Comparison of ENCODE assay signal across 10 mouse cellular contexts in genomic region chr8:126876300-126877038, GRCm38 (mm10).
A peak's percentile ranks its signal among the peaks of the same experiment; 100 is the strongest.
DNase-seq lines count a peak whose midpoint lies in the region; ATAC-seq and TF ChIP-seq lines count a peak whose summit lies in the region.
"Had no signal": no experiment of that assay in that cellular context is flagged by ENCODE, and none has a peak within 500 bp of the region (broad histone marks: within the 10 kb centered on the region; RNA-seq: fewer than 3 reads in every experiment).

No protein-coding gene starts in this region.

- DNase-seq in hindbrain, postnatal 0 days (ENCODE audit: low spot score): no peak
- DNase-seq in embryonic facial prominence, embryonic 14.5 days (ENCODE audit: low spot score): peak; percentile 73
- peak; percentile 29 for DNase-seq in neural tube, embryonic 11.5 days (ENCODE audit: low spot score)
- DNase-seq in frontal cortex, postnatal 10 days (ENCODE audit: low spot score in 2 of 2): no peak
- no peak for DNase-seq in T-cell, adult 2 months (ENCODE audit: low spot score)
- DNase-seq in cerebellum, postnatal 14 days: no peak
- DNase-seq: cerebellum, postnatal 10 days had no signal

- H3K36me3 ChIP-seq in hindbrain, embryonic 12.5 days: no peaks in the 10 kb centered on the region
- H3K36me3 ChIP-seq in hindbrain, postnatal 0 days (ENCODE audit: insufficient read depth, low read length): no peaks in the 10 kb centered on the region
- H3K36me3 ChIP-seq in embryonic facial prominence, embryonic 14.5 days (ENCODE audit: control insufficient read depth, insufficient read depth, low read length): no peaks in the 10 kb centered on the region
- H3K36me3 ChIP-seq in kidney, embryonic 15.5 days: no peaks in the 10 kb centered on the region
- H3K36me3 ChIP-seq in neural tube, embryonic 11.5 days (ENCODE audit: control insufficient read depth, insufficient read depth, low read length): no peaks in the 10 kb centered on the region
- H3K36me3 ChIP-seq: G1E had no signal

- no peaks in the 10 kb centered on the region; the same call in 1 of the 2 replicates for H3K27me3 ChIP-seq in hindbrain, embryonic 12.5 days
- no peaks in the 10 kb centered on the region for H3K27me3 ChIP-seq in hindbrain, postnatal 0 days (ENCODE audit: insufficient read depth, low read length)
- no peaks in the 10 kb centered on the region for H3K27me3 ChIP-seq in embryonic facial prominence, embryonic 14.5 days (replicated peaks; ENCODE audit: control insufficient read depth, insufficient read depth, low read length)
- H3K27me3 ChIP-seq in kidney, embryonic 15.5 days: no peaks in the 10 kb centered on the region
- H3K27me3 ChIP-seq in neural tube, embryonic 11.5 days (ENCODE audit: control insufficient read depth, insufficient read depth, low read length): no peaks in the 10 kb centered on the region

- peaks cover 15% of the 10 kb centered on the region for H3K4me1 ChIP-seq in hindbrain, embryonic 12.5 days
- H3K4me1 ChIP-seq in hindbrain, postnatal 0 days (ENCODE audit: insufficient read depth, low read length): no peaks in the 10 kb centered on the region; the same call in 1 of the 2 replicates
- peaks cover 33% of the 10 kb centered on the region for H3K4me1 ChIP-seq in embryonic facial prominence, embryonic 14.5 days (ENCODE audit: control insufficient read depth, insufficient read depth, low read length)
- H3K4me1 ChIP-seq in kidney, embryonic 15.5 days: peaks cover 39% of the 10 kb centered on the region
- H3K4me1 ChIP-seq in neural tube, embryonic 11.5 days (ENCODE audit: control insufficient read depth, insufficient read depth, low read length): no peaks in the 10 kb centered on the region; the same call in 1 of the 2 replicates

- TF ChIP-seq CTCF in hindbrain, postnatal 0 days (IDR thresholded peaks at IDR 0.05; ENCODE audit: low read depth): no peak

- no peak overlapping the region for H3K9ac ChIP-seq in hindbrain, embryonic 12.5 days
- H3K9ac ChIP-seq in hindbrain, postnatal 0 days (replicated peaks; ENCODE audit: low read length): no peak overlapping the region
- no peak overlapping the region for H3K9ac ChIP-seq in embryonic facial prominence, embryonic 14.5 days (ENCODE audit: low read depth, low read length)
- H3K9ac ChIP-seq in kidney, embryonic 15.5 days: no peak overlapping the region
- no peak overlapping the region for H3K9ac ChIP-seq in neural tube, embryonic 11.5 days (ENCODE audit: low read length)

- H3K27ac ChIP-seq in hindbrain, embryonic 12.5 days: 0 out of 2 replicates have a peak overlapping the region, but pooled peaks have one; percentile 12
- no peak overlapping the region for H3K27ac ChIP-seq in hindbrain, postnatal 0 days
- no peak overlapping the region; the same call in 1 of the 2 replicates for H3K27ac ChIP-seq in embryonic facial prominence, embryonic 14.5 days (replicated peaks; ENCODE audit: low read depth, low read length)
- peak overlapping the region; percentile 61 for H3K27ac ChIP-seq in kidney, embryonic 15.5 days
- H3K27ac ChIP-seq in neural tube, embryonic 11.5 days (ENCODE audit: low read depth, low read length): peak overlapping the region; percentile 3; the same call in 1 of the 2 replicates

- no peak for ATAC-seq in hindbrain, embryonic 12.5 days (ENCODE audit: low FRiP score)
- no peak for ATAC-seq in hindbrain, postnatal 0 days
- peak; percentile 62 for ATAC-seq in embryonic facial prominence, embryonic 14.5 days (ENCODE audit: low read depth)
- peak; percentile 85 for ATAC-seq in kidney, embryonic 15.5 days (replicated peaks; ENCODE audit: low FRiP score)
- ATAC-seq in neural tube, embryonic 11.5 days (ENCODE audit: insufficient read depth, low FRiP score, low TSS enrichment): no peak

- 51% methylated on average over 9 of the region's 9 CpGs for WGBS in hindbrain, embryonic 12.5 days
- WGBS in hindbrain, postnatal 0 days: 68% methylated on average over 9 of the region's 9 CpGs
- 29% methylated on average over 9 of the region's 9 CpGs for WGBS in embryonic facial prominence, embryonic 14.5 days
- 25% methylated on average over 9 of the region's 9 CpGs for WGBS in kidney, embryonic 15.5 days
- WGBS in neural tube, embryonic 11.5 days: 47% methylated on average over 9 of the region's 9 CpGs

- 0 out of 2 replicates have a peak, but pooled peaks cover 3% of the 10 kb centered on the region for H3K9me3 ChIP-seq in hindbrain, embryonic 12.5 days (replicated peaks)
- H3K9me3 ChIP-seq in hindbrain, postnatal 0 days (ENCODE audit: low read length): no peaks in the 10 kb centered on the region
- 0 out of 2 replicates have a peak, but pooled peaks cover 6% of the 10 kb centered on the region for H3K9me3 ChIP-seq in embryonic facial prominence, embryonic 14.5 days (ENCODE audit: control insufficient read depth, low read length)
- no peaks in the 10 kb centered on the region for H3K9me3 ChIP-seq in kidney, embryonic 15.5 days (replicated peaks)
- no peaks in the 10 kb centered on the region for H3K9me3 ChIP-seq in neural tube, embryonic 11.5 days (ENCODE audit: control insufficient read depth, low read length)

- no peak overlapping the region for H3K4me3 ChIP-seq in hindbrain, embryonic 12.5 days
- H3K4me3 ChIP-seq in hindbrain, postnatal 0 days (ENCODE audit: low read length): no peak overlapping the region
- no peak overlapping the region for H3K4me3 ChIP-seq in embryonic facial prominence, embryonic 14.5 days (ENCODE audit: low read depth, low read length)
- no peak overlapping the region for H3K4me3 ChIP-seq in kidney, embryonic 15.5 days (replicated peaks)
- H3K4me3 ChIP-seq in neural tube, embryonic 11.5 days (ENCODE audit: low read depth, low read length): no peak overlapping the region

- H3K4me2 ChIP-seq in hindbrain, embryonic 12.5 days (replicated peaks): no peak overlapping the region
- H3K4me2 ChIP-seq in hindbrain, postnatal 0 days (ENCODE audit: low read depth, low read length): no peak overlapping the region
- H3K4me2 ChIP-seq in embryonic facial prominence, embryonic 14.5 days (ENCODE audit: low read depth, low read length): no peak overlapping the region
- 0 out of 2 replicates have a peak overlapping the region, but pooled peaks have one; percentile 20 for H3K4me2 ChIP-seq in kidney, embryonic 15.5 days
- H3K4me2 ChIP-seq in neural tube, embryonic 11.5 days (ENCODE audit: low read depth): no peak overlapping the region

Comparison
In these comparisons a context has a peak if more than half of its experiments do, and no peak if none do; other contexts are left out.
1. H3K27ac ChIP-seq: peak in hindbrain, embryonic 12.5 days (single experiment), kidney, embryonic 15.5 days (single experiment) and neural tube, embryonic 11.5 days (single experiment); none in hindbrain, postnatal 0 days (single experiment) and embryonic facial prominence, embryonic 14.5 days (single experiment).
2. ATAC-seq: peak in embryonic facial prominence, embryonic 14.5 days (single experiment) and kidney, embryonic 15.5 days (single experiment); none in hindbrain, embryonic 12.5 days (single experiment), hindbrain, postnatal 0 days (single experiment) and neural tube, embryonic 11.5 days (single experiment).
3. DNase-seq: peak in embryonic facial prominence, embryonic 14.5 days (single experiment) and neural tube, embryonic 11.5 days (single experiment); none in hindbrain, postnatal 0 days (single experiment), frontal cortex, postnatal 10 days (0 of 2), T-cell, adult 2 months (single experiment) and cerebellum, postnatal 14 days (0 of 2).